Mouse (Mus musculus): ENCODE results near the gene C730034F03Rik. TPM values are rescaled to one million over a fixed set of nuclear protein-coding genes. Genes with fewer than 3 reads are reported as not detected.

Gene C730034F03Rik
- polyA plus RNA-seq, 1 experiment = 2.2 TPM

GRCm38 (mm10) chr15:89475611-89476474 lies 46.5 kb downstream of the C730034F03Rik start:
- no peaks in the 10 kb centered on the region for H3K27me3 ChIP-seq (ENCODE audit: control insufficient read depth, insufficient read depth, low read length)
- TF ChIP-seq CTCF (IDR thresholded peaks at IDR 0.05; ENCODE audit: borderline replicate concordance, control insufficient read depth, extremely low read depth, insufficient read depth, low read length, poor library complexity) = no peak
- peak; percentile 70; the same call in 1 of the 2 replicates for TF ChIP-seq POLR2A (IDR thresholded peaks at IDR 0.05; ENCODE audit: control insufficient read depth, extremely low read depth, insufficient read depth, low read length, poor library complexity)
- 0 out of 2 replicates have a peak overlapping the region, but pooled peaks have one; percentile 1 for H3K27ac ChIP-seq (ENCODE audit: control insufficient read depth, insufficient read depth, low read length)
- peaks cover 16% of the 10 kb centered on the region for H3K4me1 ChIP-seq (replicated peaks; ENCODE audit: control insufficient read depth, insufficient read depth, low read length)
- DNase-seq = peak; percentile 93
- H3K4me3 ChIP-seq (ENCODE audit: control insufficient read depth, insufficient read depth, low read length) = peak overlapping the region; percentile 85
- 11% methylated on average over 44 of the region's 44 CpGs for WGBS
- H3K36me3 ChIP-seq (ENCODE audit: control insufficient read depth, insufficient read depth, low read length) = no peaks in the 10 kb centered on the region

- H3K27ac ChIP-seq (ENCODE audit: control insufficient read depth, insufficient read depth, low read length) = 0 out of 2 replicates have a peak overlapping the region, but pooled peaks have one; percentile 1
- peak; percentile 31 for DNase-seq
- peaks cover 16% of the 10 kb centered on the region for H3K4me1 ChIP-seq (replicated peaks; ENCODE audit: control insufficient read depth, insufficient read depth, low read length)
- TF ChIP-seq CTCF (IDR thresholded peaks at IDR 0.05; ENCODE audit: borderline replicate concordance, control insufficient read depth, extremely low read depth, insufficient read depth, low read length, poor library complexity) (no peak), POLR2A (IDR thresholded peaks at IDR 0.05; ENCODE audit: control insufficient read depth, extremely low read depth, insufficient read depth, low read length, poor library complexity) (no peak)
- no peaks in the 10 kb centered on the region for H3K36me3 ChIP-seq (ENCODE audit: control insufficient read depth, insufficient read depth, low read length)
- under 1% methylated on average over 5 of the region's 5 CpGs for WGBS
- peak overlapping the region; percentile 85 for H3K4me3 ChIP-seq (ENCODE audit: control insufficient read depth, insufficient read depth, low read length)
- no peaks in the 10 kb centered on the region for H3K27me3 ChIP-seq (ENCODE audit: control insufficient read depth, insufficient read depth, low read length)
Observed at GRCm38 (mm10) chr15:89476475-89476815, 47.1 kb downstream of the C730034F03Rik start.

GRCm38 (mm10) chr15:89477091-89477491 lies 47.7 kb downstream of the C730034F03Rik start, which contains the start of gene Arsa:
Gene Arsa (minus strand): TSS chr15:89477425.
- Histone ChIP-seq H3K27ac (ENCODE audit: control insufficient read depth, insufficient read depth, low read length) (0 out of 2 replicates have a peak within 1 kb of the TSS, but pooled peaks have one; percentile 1), H3K27me3 (ENCODE audit: control insufficient read depth, insufficient read depth, low read length) (no peaks in the 10 kb centered on the region), H3K36me3 (ENCODE audit: control insufficient read depth, insufficient read depth, low read length) (no peaks in the 10 kb centered on the region), H3K4me1 (replicated peaks; ENCODE audit: control insufficient read depth, insufficient read depth, low read length) (peaks cover 16% of the 10 kb centered on the region), H3K4me3 (ENCODE audit: control insufficient read depth, insufficient read depth, low read length) (peak within 1 kb of the TSS; percentile 85)
- 87% methylated on average over 9 of the region's 9 CpGs for WGBS
- no peak for DNase-seq
- no peak for TF ChIP-seq CTCF (IDR thresholded peaks at IDR 0.05; ENCODE audit: borderline replicate concordance, control insufficient read depth, extremely low read depth, insufficient read depth, low read length, poor library complexity)
- no peak for TF ChIP-seq POLR2A (IDR thresholded peaks at IDR 0.05; ENCODE audit: control insufficient read depth, extremely low read depth, insufficient read depth, low read length, poor library complexity)

GRCm38 (mm10) chr15:89477806-89478205 lies 48.4 kb downstream of the C730034F03Rik start:
- H3K27ac ChIP-seq (ENCODE audit: control insufficient read depth, insufficient read depth, low read length) = no peak overlapping the region
- no peak overlapping the region for H3K4me3 ChIP-seq (ENCODE audit: control insufficient read depth, insufficient read depth, low read length)
- no peaks in the 10 kb centered on the region for H3K36me3 ChIP-seq (ENCODE audit: control insufficient read depth, insufficient read depth, low read length)
- 87% methylated on average over 8 of the region's 8 CpGs for WGBS
- DNase-seq = no peak
- TF ChIP-seq CTCF (IDR thresholded peaks at IDR 0.05; ENCODE audit: borderline replicate concordance, control insufficient read depth, extremely low read depth, insufficient read depth, low read length, poor library complexity) = no peak
- TF ChIP-seq POLR2A (IDR thresholded peaks at IDR 0.05; ENCODE audit: control insufficient read depth, extremely low read depth, insufficient read depth, low read length, poor library complexity) = no peak
- peaks cover 16% of the 10 kb centered on the region for H3K4me1 ChIP-seq (replicated peaks; ENCODE audit: control insufficient read depth, insufficient read depth, low read length)
- no peaks in the 10 kb centered on the region for H3K27me3 ChIP-seq (ENCODE audit: control insufficient read depth, insufficient read depth, low read length)

- no peak overlapping the region for H3K4me3 ChIP-seq (ENCODE audit: control insufficient read depth, insufficient read depth, low read length)
- no peak for DNase-seq
- no peak overlapping the region for H3K27ac ChIP-seq (ENCODE audit: control insufficient read depth, insufficient read depth, low read length)
- no peaks in the 10 kb centered on the region for H3K27me3 ChIP-seq (ENCODE audit: control insufficient read depth, insufficient read depth, low read length)
- WGBS = 93% methylated on average over 3 of the region's 3 CpGs
- no peaks in the 10 kb centered on the region for H3K36me3 ChIP-seq (ENCODE audit: control insufficient read depth, insufficient read depth, low read length)
- H3K4me1 ChIP-seq (replicated peaks; ENCODE audit: control insufficient read depth, insufficient read depth, low read length) = peaks cover 16% of the 10 kb centered on the region
- no peak for TF ChIP-seq POLR2A (IDR thresholded peaks at IDR 0.05; ENCODE audit: control insufficient read depth, extremely low read depth, insufficient read depth, low read length, poor library complexity)
Observed at GRCm38 (mm10) chr15:89478622-89479021, 49.2 kb downstream of the C730034F03Rik start.

Other genes starting within 250 kb of the C730034F03Rik start
- gene Plxnb2, start 248.8 kb upstream of the C730034F03Rik start, polyA plus RNA-seq (2012; rRNA removed) = 42.8 and 54.6 TPM in 2 replicates
- gene Dennd6b, start 233.1 kb upstream of the C730034F03Rik start, polyA plus RNA-seq (2012; rRNA removed) = 42.3 and 50.1 TPM in 2 replicates
- gene Ppp6r2, start 218.0 kb upstream of the C730034F03Rik start, polyA plus RNA-seq (2012; rRNA removed) = 299 and 592 TPM in 2 replicates
- gene Sbf1, start 114.3 kb upstream of the C730034F03Rik start, polyA plus RNA-seq (2012; rRNA removed) = 899 TPM in 2 replicates
- 4.4 and 5.3 TPM in 2 replicates for gene Adm2, start 106.9 kb upstream of the C730034F03Rik start, polyA plus RNA-seq (2012; rRNA removed)
- gene Miox, start 95.2 kb upstream of the C730034F03Rik start, polyA plus RNA-seq (2012; rRNA removed) = 0.82 and 2.7 TPM in 2 replicates
- 129 and 146 TPM in 2 replicates for gene Lmf2, start 73.9 kb upstream of the C730034F03Rik start, polyA plus RNA-seq (2012; rRNA removed)
- gene Ncaph2, start 73.9 kb upstream of the C730034F03Rik start, polyA plus RNA-seq (2012; rRNA removed) = 351 and 370 TPM in 2 replicates
- 37.4 and 43.3 TPM in 2 replicates for gene Sco2, start 55.7 kb upstream of the C730034F03Rik start, polyA plus RNA-seq (2012; rRNA removed)
- gene Tymp, start 52.5 kb upstream of the C730034F03Rik start, polyA plus RNA-seq (2012; rRNA removed) = 5.9 and 7.8 TPM in 2 replicates
- gene Odf3b, start 50.3 kb upstream of the C730034F03Rik start, polyA plus RNA-seq (2012; rRNA removed) = 21.1 and 21.9 TPM in 2 replicates
- gene Klhdc7b, start 44.7 kb upstream of the C730034F03Rik start, polyA plus RNA-seq (2012; rRNA removed) = 0.08 and 0.13 TPM in 2 replicates
- not detected in 2 replicates for gene Syce3, start 19.1 kb upstream of the C730034F03Rik start, polyA plus RNA-seq (2012; rRNA removed)
- 47.0 and 76.6 TPM in 2 replicates for gene Cpt1b, start 3.7 kb upstream of the C730034F03Rik start, polyA plus RNA-seq (2012; rRNA removed)
- gene Gm44502, start 107 bp downstream of the C730034F03Rik start, polyA plus RNA-seq (2012; rRNA removed) = 3.2 TPM in 2 replicates
- 92.0 and 99.8 TPM in 2 replicates for gene Chkb, start 319 bp downstream of the C730034F03Rik start, polyA plus RNA-seq (2012; rRNA removed)
- gene Mapk8ip2, start 24.3 kb downstream of the C730034F03Rik start, polyA plus RNA-seq (2012; rRNA removed) = 0.11 and 0.13 TPM in 2 replicates
- gene Arsa, start 47.8 kb downstream of the C730034F03Rik start, polyA plus RNA-seq (2012; rRNA removed) = 37.9 and 43.0 TPM in 2 replicates
- 6.8 and 8.2 TPM in 2 replicates for gene Shank3, start 70.0 kb downstream of the C730034F03Rik start, polyA plus RNA-seq (2012; rRNA removed)
- gene Acr, start 138.7 kb downstream of the C730034F03Rik start, polyA plus RNA-seq (2012; rRNA removed) = 0.15 and 0.16 TPM in 2 replicates
- 9.6 and 10.2 TPM in 2 replicates for gene Rabl2, start 162.3 kb downstream of the C730034F03Rik start, polyA plus RNA-seq (2012; rRNA removed)